Mouse (Mus musculus) intestine, postnatal 0 days (tissue): ENCODE results near the gene Rac3. TPM values are rescaled to one million over a fixed set of nuclear protein-coding genes. Genes with fewer than 3 reads are reported as not detected.

Experiments
- ATAC-seq: fragments of 200-750 bp; cut with Nextera tagmentation; 2 replicates; pipeline ENCODE4 v1.8.0; 2017; ENCODE audit warnings: mild to moderate bottlenecking, moderate TSS enrichment, moderate library complexity
- H3K27ac ChIP-seq: fragments of 300-500 bp; sonication (generic); 2 replicates; pipeline ENCODE4 v1.5.1; 2014; ENCODE audit warnings: mild to moderate bottlenecking, low read depth, low read length, moderate library complexity
- H3K27me3 ChIP-seq: fragments of 300-500 bp; sonication (generic); replicated peaks from 2 replicates; pipeline ENCODE4 v1.6.1; 2014; ENCODE audit warnings: low read length, mixed read lengths; ENCODE audit not compliant: control insufficient read depth, insufficient read depth
- H3K36me3 ChIP-seq: fragments of 300-500 bp; sonication (generic); 2 replicates; pipeline ENCODE4 v1.6.1; 2014; ENCODE audit warnings: mild to moderate bottlenecking, moderate library complexity; ENCODE audit not compliant: control insufficient read depth, insufficient read depth
- H3K4me1 ChIP-seq: fragments of 300-500 bp; sonication (generic); replicated peaks from 2 replicates; pipeline ENCODE4 v1.6.1; 2014; ENCODE audit warnings: antibody characterized with exemption, low read length, mixed read lengths; ENCODE audit not compliant: control insufficient read depth, insufficient read depth
- H3K4me2 ChIP-seq: fragments of 300-500 bp; sonication (generic); replicated peaks from 2 replicates; pipeline ENCODE4 v1.6.1; 2014; ENCODE audit warnings: low read depth, mild to moderate bottlenecking, moderate library complexity
- H3K4me3 ChIP-seq: fragments of 300-500 bp; sonication (generic); 2 replicates; pipeline ENCODE4 v1.5.1; 2014; ENCODE audit warnings: low read depth, low read length
- H3K9ac ChIP-seq: fragments of 300-500 bp; sonication (generic); 2 replicates; pipeline ENCODE4 v1.6.1; 2014; ENCODE audit warnings: mild to moderate bottlenecking, low read depth, low read length
- H3K9me3 ChIP-seq: fragments of 300-500 bp; sonication (generic); 2 replicates; pipeline ENCODE4 v1.6.1; 2016; ENCODE audit warnings: mixed run types; ENCODE audit not compliant: control insufficient read depth
- CTCF ChIP-seq: sonication (generic); IDR thresholded peaks from 2 replicates; pipeline ENCODE4 v1.5.1; 2016; ENCODE audit warnings: low read depth, mild to moderate bottlenecking, control low read depth, antibody characterized with exemption, moderate library complexity
- WGBS: fragments of 180-500 bp; shearing (Covaris S2); extraction: QIAGEN DNeasy Blood & Tissue Kit; methylation state at CpG from one replicate; pipeline ENCODE4 v1.1.7; 2014; 5-methylcytosine and 5-hydroxymethylcytosine counted together
- polyA plus RNA-seq: library from polyadenylated mRNA; unstranded; fragments of >200 nt; fragmentation: Nextera tagmentation; extraction: Ambion mirVana; gene quantifications from 2 replicates; pipeline ENCODE4 v1.2.1, GENCODE M21; 2015

Rac3 gene
- polyA plus RNA-seq, 1 experiment from 2014 or later: 9.0 TPM

DNA sequence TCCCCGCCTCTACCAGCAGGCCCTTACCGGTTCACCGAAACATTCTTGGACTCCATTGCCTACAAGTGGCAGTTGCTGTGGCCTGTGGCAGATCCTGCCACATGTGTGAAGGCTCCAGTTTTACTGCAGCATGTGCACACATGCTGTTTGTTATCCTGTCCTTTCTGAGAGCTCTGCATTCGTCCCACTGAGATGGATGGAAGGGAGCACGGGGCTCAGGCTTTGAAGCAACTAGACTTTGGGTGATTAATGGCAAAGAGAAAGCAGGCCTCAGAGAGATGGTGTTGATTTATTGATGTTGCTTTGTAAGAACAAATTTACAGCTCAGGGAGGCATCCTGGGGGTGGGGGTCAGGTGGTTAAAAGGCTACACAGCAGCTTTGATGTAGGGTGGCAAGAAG lies 10.6 kb upstream of the Rac3 start:
- Histone ChIP-seq H3K4me2 (no peak overlapping the region), H3K27me3 (no peaks in the 10 kb centered on the region), H3K9me3 (no peaks in the 10 kb centered on the region), H3K4me1 (peaks cover 7% of the 10 kb centered on the region), H3K27ac (no peak overlapping the region), H3K36me3 (peaks cover 25% of the 10 kb centered on the region; the same call in 1 of the 2 replicates), H3K4me3 (no peak overlapping the region), H3K9ac (no peak overlapping the region)
- 64% methylated on average over 5 of the region's 5 CpGs for WGBS
- ATAC-seq: no peak
- TF ChIP-seq CTCF: no peak

DNA sequence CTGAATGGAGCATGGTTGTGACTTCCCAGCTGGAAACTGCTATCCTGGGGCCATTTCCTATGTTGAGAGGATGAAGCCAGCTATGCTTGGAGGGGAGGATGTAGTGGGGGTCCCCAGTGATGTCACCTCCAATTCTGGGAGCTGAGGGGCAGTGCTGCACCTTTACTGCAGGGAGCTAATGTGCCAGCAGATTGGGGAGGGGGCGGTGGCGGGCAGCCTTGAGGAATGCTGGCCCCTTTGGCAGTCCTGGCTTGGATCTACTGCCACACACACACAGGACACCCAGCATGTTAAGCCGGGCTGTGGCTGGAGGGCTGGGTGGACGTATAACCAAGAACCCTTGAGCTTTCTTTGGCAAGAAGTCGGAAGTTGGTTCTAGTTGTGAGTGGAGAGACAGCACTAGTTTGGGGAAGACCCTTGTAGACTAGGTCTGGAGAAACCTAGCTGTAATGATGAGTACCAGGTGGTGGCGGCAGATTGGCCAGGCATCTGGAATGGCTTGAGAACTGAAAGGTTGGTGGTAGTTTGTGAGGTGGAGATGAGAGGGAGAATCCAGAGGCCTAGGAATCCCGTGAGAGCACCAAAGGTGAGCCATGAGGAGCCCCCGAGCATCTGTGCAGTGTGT lies 9.2 kb upstream of the Rac3 start:
- no peak for TF ChIP-seq CTCF
- peaks cover 31% of the 10 kb centered on the region for H3K36me3 ChIP-seq
- no peaks in the 10 kb centered on the region for H3K9me3 ChIP-seq
- H3K27me3 ChIP-seq: no peaks in the 10 kb centered on the region
- H3K4me1 ChIP-seq: peaks cover 7% of the 10 kb centered on the region
- H3K27ac ChIP-seq: no peak overlapping the region
- ATAC-seq: no peak
- no peak overlapping the region for H3K4me2 ChIP-seq
- 66% methylated on average over 8 of the region's 8 CpGs for WGBS
- H3K4me3 ChIP-seq: no peak overlapping the region
- H3K9ac ChIP-seq: no peak overlapping the region

GRCm38 (mm10) chr11:120712771-120713568 lies 8.3 kb upstream of the Rac3 start:
- ATAC-seq: peak; percentile 17
- peak; percentile 88 for TF ChIP-seq CTCF

DNA sequence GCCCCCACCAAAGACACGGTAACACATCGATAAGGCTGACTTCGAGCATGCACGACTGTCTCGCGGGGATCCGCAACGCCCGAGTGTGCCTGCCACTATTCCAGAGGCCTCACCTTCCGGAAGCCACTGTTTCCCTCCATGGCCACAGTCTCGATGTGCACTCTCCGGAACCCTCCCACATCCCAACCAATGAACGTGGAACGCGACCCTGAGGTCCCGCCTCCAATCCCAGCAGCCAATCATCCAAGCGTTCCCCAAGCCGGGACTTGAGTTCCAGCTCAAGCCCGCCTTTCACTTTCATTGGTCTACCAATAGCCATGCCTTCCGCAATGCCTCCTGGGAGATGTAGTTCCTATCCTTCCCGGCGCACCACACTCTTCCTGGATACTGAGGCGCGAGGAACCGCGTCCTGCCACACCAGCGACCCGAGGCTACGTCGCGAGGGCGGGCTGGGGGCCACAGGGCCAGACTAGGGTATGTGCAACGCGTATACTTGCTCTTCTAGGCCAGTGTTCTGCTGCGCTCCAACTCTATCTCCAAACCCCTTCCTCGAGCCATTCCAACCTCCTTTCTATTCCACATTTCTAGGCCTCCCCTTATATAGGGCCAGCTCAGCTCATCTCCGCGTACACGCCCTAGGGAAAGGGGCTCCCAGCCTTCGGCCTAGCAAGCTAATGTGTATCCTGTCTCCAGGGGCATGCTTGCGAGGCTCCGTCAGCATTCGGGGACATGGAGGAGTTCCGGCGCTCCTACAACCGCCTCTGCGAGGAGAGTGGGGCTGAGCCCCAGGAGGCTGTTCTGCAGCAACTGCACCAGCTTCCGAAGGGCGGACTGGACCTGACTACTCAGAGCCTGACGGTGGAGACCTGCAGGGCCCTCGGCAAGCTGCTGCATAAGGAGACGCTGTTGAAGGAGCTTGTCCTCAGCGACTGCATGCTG lies 7.4 kb upstream of the Rac3 start, which contains the start of the genes Cenpx and Lrrc45:
Gene Cenpx, minus strand, starts transcription at position 159 of the 939 bp plus-strand sequence.
Gene Lrrc45, plus strand, starts transcription at position 346 of the 939 bp plus-strand sequence.
- H3K4me2 ChIP-seq: peak within 1 kb of the TSS; percentile 96
- H3K27ac ChIP-seq: peak within 1 kb of the TSS; percentile 64
- WGBS: under 1% methylated on average over 53 of the region's 53 CpGs
- peaks cover 49% of the 10 kb centered on the region for H3K36me3 ChIP-seq
- no peak for TF ChIP-seq CTCF
- H3K4me3 ChIP-seq: peak within 1 kb of the TSS; percentile 56
- H3K9ac ChIP-seq: peak within 1 kb of the TSS; percentile 61
- peaks cover 7% of the 10 kb centered on the region for H3K4me1 ChIP-seq
- peak; percentile 91 for ATAC-seq
- no peaks in the 10 kb centered on the region for H3K9me3 ChIP-seq
- H3K27me3 ChIP-seq: no peaks in the 10 kb centered on the region

More at GRCm38 (mm10) chr11:120712771-120713568, 8.3 kb upstream of the Rac3 start:
- WGBS: under 1% methylated on average over 37 of the region's 38 CpGs
- Histone ChIP-seq H3K27me3 (no peaks in the 10 kb centered on the region), H3K4me1 (peaks cover 7% of the 10 kb centered on the region), H3K27ac (peak overlapping the region; percentile 64), H3K36me3 (peaks cover 40% of the 10 kb centered on the region), H3K4me2 (peak overlapping the region; percentile 96), H3K9ac (peak overlapping the region; percentile 61), H3K9me3 (no peaks in the 10 kb centered on the region), H3K4me3 (peak overlapping the region; percentile 56)

- ATAC-seq: no peak
- H3K4me1 ChIP-seq: peaks cover 7% of the 10 kb centered on the region
- no peak overlapping the region for H3K27ac ChIP-seq
- H3K9ac ChIP-seq: peak overlapping the region; percentile 59
- H3K36me3 ChIP-seq: peaks cover 53% of the 10 kb centered on the region
- no peaks in the 10 kb centered on the region for H3K9me3 ChIP-seq
- no peaks in the 10 kb centered on the region for H3K27me3 ChIP-seq
- no peak for TF ChIP-seq CTCF
- peak overlapping the region; percentile 96 for H3K4me2 ChIP-seq
- 40% methylated on average over 10 of the region's 10 CpGs for WGBS
- peak overlapping the region; percentile 56 for H3K4me3 ChIP-seq
Observed at GRCm38 (mm10) chr11:120714546-120714945, 6.7 kb upstream of the Rac3 start.
